Mouse (Mus musculus) MEL (cell line): ENCODE measurements around the gene Itsn2. TPM values are rescaled to one million over a fixed set of nuclear protein-coding genes. Genes with fewer than 3 reads are reported as not detected.

Source experiments
- DNase-seq: peaks from one replicate; pipeline ENCODE4 v3.0.0; 2011; ENCODE audit warnings: low read depth, low spot score
- H3K27ac ChIP-seq: 2 replicates; pipeline ENCODE4 v1.5.1; 2012; ENCODE audit warnings: low read depth, mild to moderate bottlenecking, control low read depth, low read length, moderate library complexity; ENCODE audit not compliant: control insufficient read depth
- H3K27me3 ChIP-seq, 2 experiments: fragments of 150-350 bp in 1 of 2; sonication (generic) in 1 of 2; 2 replicates each; pipeline ENCODE4 v1.6.1; 2012; ENCODE audit warnings: low read length in 2 of 2, mild to moderate bottlenecking in 2 of 2, improper control_type of control experiment in 1 of 2, moderate library complexity in 1 of 2; ENCODE audit not compliant: insufficient read depth in 2 of 2, control insufficient read depth in 1 of 2
- H3K36me3 ChIP-seq, 2 experiments: 2 replicates each; pipeline ENCODE4 v1.6.1; 2012 to 2014; ENCODE audit warnings: low read length in 2 of 2, improper control_type of control experiment in 1 of 2, inconsistent platforms in 1 of 2, mild to moderate bottlenecking in 1 of 2; ENCODE audit not compliant: insufficient read depth in 2 of 2, control insufficient read depth in 1 of 2
- H3K4me1 ChIP-seq, 2 experiments: fragments of 150-350 bp in 1 of 2; sonication (generic) in 1 of 2; 2 replicates each; pipeline ENCODE4 v1.6.1; 2012; ENCODE audit warnings: low read length in 2 of 2, improper control_type of control experiment in 1 of 2, mild to moderate bottlenecking in 1 of 2; ENCODE audit not compliant: insufficient read depth in 2 of 2, control insufficient read depth in 1 of 2
- H3K4me3 ChIP-seq, 2 experiments: fragments of 150-350 bp in 1 of 2; sonication (generic) in 1 of 2; 2 replicates each; pipeline ENCODE4 v1.5.1; 2012; ENCODE audit warnings: low read depth in 2 of 2, low read length in 2 of 2, mild to moderate bottlenecking in 2 of 2, moderate library complexity in 2 of 2, control low read depth in 1 of 2, improper control_type of control experiment in 1 of 2; ENCODE audit not compliant: control insufficient read depth in 1 of 2, insufficient read depth in 1 of 2
- H3K79me2 ChIP-seq: 2 replicates; pipeline ENCODE4 v1.6.1; 2012; ENCODE audit warnings: mild to moderate bottlenecking, low read length, moderate library complexity; ENCODE audit not compliant: control insufficient read depth, poor library complexity, insufficient read depth
- H3K9ac ChIP-seq: 2 replicates; pipeline ENCODE4 v1.6.1; 2012; ENCODE audit warnings: low read depth, mild to moderate bottlenecking, control low read depth, low read length, moderate library complexity; ENCODE audit not compliant: control insufficient read depth, poor library complexity, severe bottlenecking
- H3K9me3 ChIP-seq: fragments of 150-350 bp; sonication (generic); replicated peaks from 2 replicates; pipeline ENCODE4 v1.6.1; 2012; ENCODE audit warnings: mild to moderate bottlenecking, low read length, improper control_type of control experiment, moderate library complexity; ENCODE audit not compliant: insufficient read depth
- CTCF ChIP-seq, 3 experiments: IDR thresholded peaks in 2 of 3; conservative IDR thresholded peaks in 1 of 3; 2 replicates each; pipeline ENCODE4 v1.5.1; 2011 to 2012; ENCODE audit warnings: low read length in 3 of 3, low read depth in 2 of 3, mild to moderate bottlenecking in 2 of 3, improper control_type of control experiment in 1 of 3, inconsistent platforms in 1 of 3, mixed read lengths in 1 of 3, moderate library complexity in 1 of 3; ENCODE audit not compliant: control insufficient read depth in 1 of 3, insufficient read depth in 1 of 3, poor library complexity in 1 of 3, severe bottlenecking in 1 of 3
- E2F4 ChIP-seq: IDR thresholded peaks from 2 replicates; pipeline ENCODE4 v1.6.1; 2011; ENCODE audit warnings: low read depth, low read length, improper control_type of control experiment, borderline replicate concordance
- ETS1 ChIP-seq: IDR thresholded peaks from 2 replicates; pipeline ENCODE4 v1.6.1; 2012; ENCODE audit warnings: low read depth, mild to moderate bottlenecking, inconsistent platforms, low read length, improper control_type of control experiment, moderate library complexity
- GABPA ChIP-seq: IDR thresholded peaks from 2 replicates; pipeline ENCODE4 v1.6.1; 2012; ENCODE audit warnings: low read depth, mild to moderate bottlenecking, inconsistent platforms, low read length, improper control_type of control experiment, moderate library complexity
- KAT2A ChIP-seq: conservative IDR thresholded peaks from 2 replicates; pipeline ENCODE4 v1.6.1; 2012; ENCODE audit warnings: low read depth, low read length, improper control_type of control experiment, inconsistent platforms
- MAX ChIP-seq: IDR thresholded peaks from 2 replicates; pipeline ENCODE4 v1.6.1; 2011; ENCODE audit warnings: low read length, improper control_type of control experiment
- MAZ ChIP-seq: IDR thresholded peaks from 2 replicates; pipeline ENCODE4 v1.6.1; 2012; ENCODE audit warnings: low read depth, mild to moderate bottlenecking, inconsistent platforms, low read length, improper control_type of control experiment
- MEF2A ChIP-seq: IDR thresholded peaks from 2 replicates; pipeline ENCODE4 v1.6.1; 2014; ENCODE audit warnings: low read depth, mild to moderate bottlenecking, inconsistent platforms, low read length, improper control_type of control experiment; ENCODE audit not compliant: poor library complexity, insufficient replicate concordance, severe bottlenecking; ENCODE audit errors: extremely low read depth
- MXI1 ChIP-seq: IDR thresholded peaks from 2 replicates; pipeline ENCODE4 v1.6.1; 2011; ENCODE audit warnings: mild to moderate bottlenecking, low read depth, low read length, improper control_type of control experiment
- MYB ChIP-seq: IDR thresholded peaks from 2 replicates; pipeline ENCODE4 v1.6.1; 2011; ENCODE audit warnings: mild to moderate bottlenecking, low read depth, low read length, improper control_type of control experiment
- MYC ChIP-seq: IDR thresholded peaks from 2 replicates; pipeline ENCODE4 v1.6.1; 2011; ENCODE audit warnings: low read depth, mild to moderate bottlenecking, low read length, improper control_type of control experiment, moderate library complexity
- POLR2A ChIP-seq, 2 experiments: IDR thresholded peaks; 2 replicates each; pipeline ENCODE4 v1.6.1; 2011 to 2012; ENCODE audit warnings: low read length in 2 of 2, mild to moderate bottlenecking in 2 of 2, control low read depth in 1 of 2, improper control_type of control experiment in 1 of 2, low read depth in 1 of 2, moderate library complexity in 1 of 2; ENCODE audit not compliant: control insufficient read depth in 1 of 2, insufficient read depth in 1 of 2, poor library complexity in 1 of 2
- POLR2AphosphoS2 ChIP-seq: IDR thresholded peaks from 2 replicates; pipeline ENCODE4 v1.6.1; 2011; ENCODE audit warnings: low read length, improper control_type of control experiment
- POLR2AphosphoS5 ChIP-seq: IDR thresholded peaks from 2 replicates; pipeline ENCODE4 v1.6.1; 2012; ENCODE audit warnings: low read depth, borderline replicate concordance, mild to moderate bottlenecking, inconsistent platforms, low read length, moderate library complexity, mixed read lengths
- RAD21 ChIP-seq: IDR thresholded peaks from 2 replicates; pipeline ENCODE4 v1.6.1; 2011; ENCODE audit warnings: mild to moderate bottlenecking, low read depth, low read length, improper control_type of control experiment
- RCOR1 ChIP-seq: IDR thresholded peaks from 2 replicates; pipeline ENCODE4 v1.6.1; 2012; ENCODE audit warnings: low read depth, mild to moderate bottlenecking, inconsistent platforms, low read length, improper control_type of control experiment
- SIN3A ChIP-seq: IDR thresholded peaks from 2 replicates; pipeline ENCODE4 v1.6.1; 2012; ENCODE audit warnings: low read length, improper control_type of control experiment, inconsistent platforms
- SMC3 ChIP-seq: IDR thresholded peaks from 2 replicates; pipeline ENCODE4 v1.6.1; 2011; ENCODE audit warnings: low read depth, low read length, improper control_type of control experiment
- TAL1 ChIP-seq: IDR thresholded peaks from 2 replicates; pipeline ENCODE4 v1.6.1; 2012; ENCODE audit warnings: mild to moderate bottlenecking, inconsistent platforms, low read length, moderate library complexity, mixed read lengths
- TBP ChIP-seq: IDR thresholded peaks from 2 replicates; pipeline ENCODE4 v1.8.0; 2011; ENCODE audit warnings: low read depth, low read length, improper control_type of control experiment
- TCF12 ChIP-seq: IDR thresholded peaks from 2 replicates; pipeline ENCODE4 v1.6.1; 2014; ENCODE audit warnings: low read depth, mild to moderate bottlenecking, inconsistent platforms, low read length, improper control_type of control experiment, moderate library complexity
- UBTF ChIP-seq: IDR thresholded peaks from 2 replicates; pipeline ENCODE4 v1.6.1; 2012; ENCODE audit warnings: low read depth, mild to moderate bottlenecking, inconsistent platforms, low read length, improper control_type of control experiment, moderate library complexity, borderline replicate concordance; ENCODE audit not compliant: insufficient read depth
- USF2 ChIP-seq, 2 experiments: IDR thresholded peaks; 2 replicates each; pipeline ENCODE4 v1.6.1; 2011 to 2012; ENCODE audit warnings: improper control_type of control experiment in 2 of 2, low read length in 2 of 2, borderline replicate concordance in 1 of 2, inconsistent platforms in 1 of 2, low read depth in 1 of 2, mild to moderate bottlenecking in 1 of 2; ENCODE audit not compliant: insufficient read depth in 1 of 2
- ZKSCAN1 ChIP-seq: IDR thresholded peaks from 2 replicates; pipeline ENCODE4 v1.6.1; 2012; ENCODE audit warnings: low read depth, mild to moderate bottlenecking, inconsistent platforms, low read length, improper control_type of control experiment, moderate library complexity
- ZMIZ1 ChIP-seq: IDR thresholded peaks from 2 replicates; pipeline ENCODE4 v1.6.1; 2012; ENCODE audit warnings: low read depth, mild to moderate bottlenecking, inconsistent platforms, low read length, improper control_type of control experiment, moderate library complexity
- ZNF384 ChIP-seq: IDR thresholded peaks from 2 replicates; pipeline ENCODE4 v1.6.1; 2012; ENCODE audit warnings: low read depth, mild to moderate bottlenecking, inconsistent platforms, low read length, improper control_type of control experiment
- polyA plus RNA-seq, 2 experiments: library from polyadenylated mRNA; stranded (reverse) in 1 of 2; unstranded in 1 of 2; fragments of >175 nt in 1 of 2; fragments of >200 nt in 1 of 2; gene quantifications; 2 replicates each; pipeline versions ENCODE4 v1.2.1 to v1.2.4; 2012; ENCODE audit warnings: low replicate concordance in 2 of 2, low read depth in 1 of 2; ENCODE audit not compliant: insufficient read length in 2 of 2, insufficient read depth in 1 of 2, missing spikeins in 1 of 2
- total RNA-seq: library from RNA; depleted of rRNA; stranded (reverse); fragments of 300-350 nt; gene quantifications from 2 replicates; pipeline ENCODE4 v1.2.3, GENCODE M21; 2012

The Itsn2 gene
- total and polyA plus RNA-seq, 3 experiments: 40.1 to 218 (median 47.5) TPM

DNA sequence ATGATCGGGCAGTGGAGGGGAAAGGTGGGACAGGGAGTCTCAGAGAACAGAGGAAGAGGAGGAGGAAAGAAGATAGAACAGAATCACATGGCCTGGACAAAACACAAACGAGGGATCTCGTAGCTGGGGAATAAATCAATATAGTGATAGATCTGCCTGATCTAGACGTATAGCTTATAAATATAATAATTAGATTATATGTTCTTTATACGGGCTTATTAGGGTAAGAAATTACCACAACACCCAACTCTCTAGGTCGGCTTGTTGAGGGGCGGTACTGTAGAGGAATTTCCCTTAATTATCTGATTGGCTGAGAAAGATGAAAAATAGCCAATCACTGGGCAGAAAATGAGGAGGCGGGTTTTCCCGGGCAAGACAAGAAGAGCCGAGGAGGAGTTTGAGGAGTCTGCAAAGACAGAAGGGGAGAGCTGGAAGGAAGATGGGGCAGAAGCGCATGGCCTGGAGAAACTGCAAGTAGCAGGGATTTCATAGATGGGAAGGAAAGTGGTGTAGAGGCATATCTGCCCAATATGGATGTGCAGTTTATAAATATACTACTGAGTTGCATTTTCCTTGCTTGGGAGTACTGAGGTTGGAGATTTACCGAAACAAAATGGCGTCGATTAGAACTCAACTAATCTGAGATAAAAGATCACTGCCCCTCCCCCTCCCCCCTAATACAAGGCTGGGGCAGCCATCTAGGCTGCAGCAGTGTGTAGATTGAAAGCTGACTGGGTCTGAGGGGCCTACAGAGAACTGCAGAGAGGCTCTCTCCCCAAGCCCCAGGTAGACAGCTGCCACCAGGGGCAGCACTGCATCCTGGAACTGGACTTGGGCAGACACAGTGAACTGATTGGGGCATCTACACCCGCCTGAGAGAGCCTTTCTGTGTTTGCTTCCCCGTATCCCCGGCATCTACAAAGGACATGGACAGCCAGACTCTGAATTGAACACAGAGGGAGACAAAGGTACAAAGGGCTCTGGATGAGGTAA lies 127.6 kb downstream of the Itsn2 start (continued):
- TF ChIP-seq POLR2A (IDR thresholded peaks at IDR 0.05; ENCODE audit: control insufficient read depth in 1 of 2, insufficient read depth in 1 of 2, low read depth in 1 of 2, low read length in 2 of 2, poor library complexity in 1 of 2) (peak; percentile 32 to 97; a peak in 3 of 4 replicates), ZMIZ1 (peak; percentile 94), RCOR1 (peak; percentile 33; the same call in 1 of the 2 replicates), MXI1 (peak; percentile 89), ETS1 (peak; percentile 19; the same call in 1 of the 2 replicates)

DNA sequence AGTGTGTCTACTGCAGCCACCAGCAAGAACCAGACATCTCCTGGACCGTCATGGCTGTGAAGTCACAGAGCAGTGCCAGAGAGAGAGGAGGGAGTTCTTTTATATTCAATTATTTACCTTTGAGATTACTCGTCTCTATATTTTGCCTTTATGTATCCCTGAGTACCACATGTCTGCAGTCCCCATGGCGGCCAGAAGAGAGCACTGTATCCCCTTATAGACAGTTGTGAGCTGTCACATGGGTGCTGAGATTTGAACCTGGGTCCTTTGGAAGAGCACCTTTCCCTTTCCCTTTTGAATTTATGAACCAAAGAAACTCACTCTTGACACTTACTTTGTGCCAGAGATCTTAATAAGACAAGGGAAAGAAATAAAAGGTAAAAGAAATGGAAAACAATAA lies 136.7 kb downstream of the Itsn2 start:
- Histone ChIP-seq H3K27me3 (no peaks in the 10 kb centered on the region), H3K4me1 (no peaks in the 10 kb centered on the region), H3K9me3 (no peaks in the 10 kb centered on the region), H3K27ac (no peak overlapping the region), H3K79me2 (no peaks in the 10 kb centered on the region), H3K9ac (no peak overlapping the region), H3K4me3 (no peak overlapping the region), H3K36me3 (peaks cover 0 to 1% of the 10 kb centered on the region in 2 experiments; a peak in 1 of 4 replicates)
- peak; percentile 51 for DNase-seq
- TF ChIP-seq CTCF (IDR thresholded peaks at IDR 0.05 in 2 of 3, conservative IDR thresholded peaks at IDR 0.05 in 1 of 3; ENCODE audit: control insufficient read depth in 1 of 3, insufficient read depth in 1 of 3, low read depth in 2 of 3, low read length in 3 of 3, poor library complexity in 1 of 3, severe bottlenecking in 1 of 3) (peak; percentile 15 to 53 (median 40); a peak in 4 of 6 replicates), USF2 (IDR thresholded peaks at IDR 0.05; ENCODE audit: borderline replicate concordance in 1 of 2, insufficient read depth in 1 of 2, low read depth in 1 of 2, low read length in 2 of 2) (no peak), SIN3A (no peak), GABPA (no peak), TBP (no peak), TAL1 (no peak), SMC3 (peak; percentile 43), E2F4 (no peak), POLR2A (IDR thresholded peaks at IDR 0.05; ENCODE audit: control insufficient read depth in 1 of 2, insufficient read depth in 1 of 2, low read depth in 1 of 2, low read length in 2 of 2, poor library complexity in 1 of 2) (no peak), RAD21 (peak; percentile 33), MAX (no peak)

DNA sequence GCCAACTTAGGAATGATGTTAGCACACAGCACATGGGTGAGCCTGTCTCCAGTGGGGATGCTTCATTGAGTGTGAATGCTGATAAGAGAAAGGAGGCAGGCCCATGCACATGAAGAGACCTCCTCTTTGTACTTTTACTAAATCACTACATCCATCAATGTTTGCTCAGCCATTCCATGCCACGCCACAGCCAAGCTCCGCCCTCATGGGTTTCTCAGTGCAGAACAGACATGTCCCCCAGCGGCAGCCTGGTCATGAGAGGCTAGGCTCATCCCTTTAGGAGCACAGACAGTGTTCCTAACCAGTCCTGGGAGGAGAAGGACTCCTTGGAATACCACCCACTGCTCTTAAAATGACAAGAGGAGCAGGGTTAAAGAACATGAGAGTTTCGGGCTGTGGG lies 139.2 kb downstream of the Itsn2 start:
- Histone ChIP-seq H3K79me2 (no peaks in the 10 kb centered on the region), H3K9ac (no peak overlapping the region), H3K36me3 (peaks cover 0 to 1% of the 10 kb centered on the region in 2 experiments; a peak in 1 of 4 replicates), H3K9me3 (no peaks in the 10 kb centered on the region), H3K4me3 (no peak overlapping the region), H3K4me1 (no peaks in the 10 kb centered on the region), H3K27ac (no peak overlapping the region), H3K27me3 (no peaks in the 10 kb centered on the region)
- DNase-seq: no peak
- TF ChIP-seq POLR2AphosphoS5 (no peak), KAT2A (no peak), ZKSCAN1 (no peak), UBTF (no peak), ETS1 (no peak), POLR2A (IDR thresholded peaks at IDR 0.05; ENCODE audit: control insufficient read depth in 1 of 2, insufficient read depth in 1 of 2, low read depth in 1 of 2, low read length in 2 of 2, poor library complexity in 1 of 2) (no peak), MAZ (no peak), ZNF384 (no peak), MYB (no peak), CTCF (IDR thresholded peaks at IDR 0.05 in 2 of 3, conservative IDR thresholded peaks at IDR 0.05 in 1 of 3; ENCODE audit: control insufficient read depth in 1 of 3, insufficient read depth in 1 of 3, low read depth in 2 of 3, low read length in 3 of 3, poor library complexity in 1 of 3, severe bottlenecking in 1 of 3) (no peak), MYC (no peak), TCF12 (no peak), POLR2AphosphoS2 (no peak), MAX (no peak), MEF2A (no peak), SMC3 (no peak)
